Mouse (Mus musculus) brain, embryonic 14.5 days (tissue): ENCODE measurements around the gene Ptprk.

Source experiments
- CTCF ChIP-seq: fragments of 200-500 bp; IDR thresholded peaks from 2 replicates; pipeline ENCODE4 v1.5.1; 2012; ENCODE audit warnings: inconsistent platforms, mild to moderate bottlenecking, moderate library complexity, borderline replicate concordance; ENCODE audit not compliant: insufficient read depth, insufficient read length; ENCODE audit errors: extremely low read depth
- POLR2A ChIP-seq: fragments of 200-500 bp; IDR thresholded peaks from 2 replicates; pipeline ENCODE4 v1.6.1; 2012; ENCODE audit warnings: mild to moderate bottlenecking, inconsistent platforms, borderline replicate concordance; ENCODE audit not compliant: poor library complexity, insufficient read depth, insufficient read length, severe bottlenecking; ENCODE audit errors: extremely low read depth

- TF ChIP-seq POLR2A (no peak), CTCF (no peak)
These were observed 376.0 kb downstream of the Ptprk start for GRCm38 (mm10) chr10:28450642-28451041.
